Mouse (Mus musculus): ENCODE measurements around the gene Btbd9.
A peak's percentile ranks its signal among the peaks of the same experiment; 100 is the strongest.

Btbd9 gene

GRCm38 (mm10) chr17:30453272-30453671 lies 123.0 kb downstream of the Btbd9 start:
- no peak for DNase-seq (ENCODE audit: low read depth)

GRCm38 (mm10) chr17:30452363-30452762 lies 123.9 kb downstream of the Btbd9 start:
- no peak for DNase-seq (ENCODE audit: low read depth)

- no peak for DNase-seq (ENCODE audit: low read depth)
These were observed 127.7 kb downstream of the Btbd9 start for GRCm38 (mm10) chr17:30448562-30448961.

- DNase-seq (ENCODE audit: low read depth), result no peak
These were observed 130.4 kb downstream of the Btbd9 start for GRCm38 (mm10) chr17:30445805-30446441.

GRCm38 (mm10) chr17:30439702-30440101 lies 136.6 kb downstream of the Btbd9 start:
- DNase-seq (ENCODE audit: low read depth), result peak; percentile 89

- DNase-seq (ENCODE audit: low read depth), result peak; percentile 76
These were observed 137.5 kb downstream of the Btbd9 start for GRCm38 (mm10) chr17:30438786-30439185.

GRCm38 (mm10) chr17:30436021-30436461 lies 140.2 kb downstream of the Btbd9 start:
- DNase-seq (ENCODE audit: low read depth), result no peak

GRCm38 (mm10) chr17:30435478-30435877 lies 140.8 kb downstream of the Btbd9 start:
- no peak for DNase-seq (ENCODE audit: low read depth)

- DNase-seq (ENCODE audit: low read depth), result no peak
These were observed 144.2 kb downstream of the Btbd9 start for GRCm38 (mm10) chr17:30432094-30432493.

- no peak for DNase-seq (ENCODE audit: low read depth)
These were observed 145.2 kb downstream of the Btbd9 start for GRCm38 (mm10) chr17:30430961-30431640.

GRCm38 (mm10) chr17:30428661-30429060 lies 147.6 kb downstream of the Btbd9 start:
- DNase-seq (ENCODE audit: low read depth), result no peak

- no peak for DNase-seq (ENCODE audit: low read depth)
These were observed 152.9 kb downstream of the Btbd9 start for GRCm38 (mm10) chr17:30423256-30423852.

- DNase-seq (ENCODE audit: low read depth), result no peak
These were observed 154.0 kb downstream of the Btbd9 start for GRCm38 (mm10) chr17:30422278-30422677.

- DNase-seq (ENCODE audit: low read depth), result peak; percentile 62
These were observed 155.0 kb downstream of the Btbd9 start for GRCm38 (mm10) chr17:30421256-30421655.

GRCm38 (mm10) chr17:30419494-30419893 lies 156.8 kb downstream of the Btbd9 start:
- no peak for DNase-seq (ENCODE audit: low read depth)

- DNase-seq (ENCODE audit: low read depth), result no peak
These were observed 157.8 kb downstream of the Btbd9 start for GRCm38 (mm10) chr17:30418510-30418909.

- peak; percentile 28 for DNase-seq (ENCODE audit: low read depth)
These were observed 159.2 kb downstream of the Btbd9 start for GRCm38 (mm10) chr17:30417106-30417505.

- no peak for DNase-seq (ENCODE audit: low read depth)
These were observed 160.6 kb downstream of the Btbd9 start for GRCm38 (mm10) chr17:30415693-30416092.

- DNase-seq (ENCODE audit: low read depth), result no peak
These were observed 163.3 kb downstream of the Btbd9 start for GRCm38 (mm10) chr17:30412991-30413390.

- DNase-seq (ENCODE audit: low read depth), result peak; percentile 27
These were observed 170.3 kb downstream of the Btbd9 start for GRCm38 (mm10) chr17:30406002-30406401.

- DNase-seq (ENCODE audit: low read depth), result no peak
These were observed 173.4 kb downstream of the Btbd9 start for GRCm38 (mm10) chr17:30402871-30403270.

GRCm38 (mm10) chr17:30395261-30395660 lies 181.0 kb downstream of the Btbd9 start:
- DNase-seq (ENCODE audit: low read depth), result no peak

GRCm38 (mm10) chr17:30392031-30392430 lies 184.3 kb downstream of the Btbd9 start:
- no peak for DNase-seq (ENCODE audit: low read depth)

Measured in NIH3T3 (cell line).